Mouse (Mus musculus) embryonic facial prominence, embryonic 12.5 days (tissue): Measurements from ENCODE around the gene Pigb. TPM values are rescaled to one million over a fixed set of nuclear protein-coding genes. Genes with fewer than 3 reads are reported as not detected.
A peak's percentile ranks its signal among the peaks of the same experiment; 100 is the strongest.

Experiments used
- ATAC-seq: fragments of 200-750 bp; cut with Nextera tagmentation; 2 replicates; pipeline ENCODE4 v1.8.0; 2017; ENCODE audit not compliant: insufficient number of reproducible peaks, insufficient read depth, low FRiP score, low TSS enrichment
- H3K27ac ChIP-seq: fragments of 300-500 bp; sonication (generic); 2 replicates; pipeline ENCODE4 v1.5.1; 2016; ENCODE audit warnings: mild to moderate bottlenecking
- H3K27me3 ChIP-seq: fragments of 300-500 bp; sonication (generic); 2 replicates; pipeline ENCODE4 v1.6.1; 2016; ENCODE audit warnings: mild to moderate bottlenecking, moderate library complexity
- H3K36me3 ChIP-seq: fragments of 300-500 bp; sonication (generic); 2 replicates; pipeline ENCODE4 v1.6.1; 2016; ENCODE audit warnings: mild to moderate bottlenecking
- H3K4me1 ChIP-seq: fragments of 300-500 bp; sonication (generic); 2 replicates; pipeline ENCODE4 v1.6.1; 2016
- H3K4me2 ChIP-seq: fragments of 300-500 bp; sonication (generic); replicated peaks from 2 replicates; pipeline ENCODE4 v1.6.1; 2016; ENCODE audit warnings: mild to moderate bottlenecking, moderate library complexity
- H3K4me3 ChIP-seq: fragments of 300-500 bp; sonication (generic); 2 replicates; pipeline ENCODE4 v1.5.1; 2016; ENCODE audit warnings: mild to moderate bottlenecking
- H3K9ac ChIP-seq: fragments of 300-500 bp; sonication (generic); 2 replicates; pipeline ENCODE4 v1.6.1; 2016; ENCODE audit warnings: mild to moderate bottlenecking, moderate library complexity
- H3K9me3 ChIP-seq: fragments of 300-500 bp; sonication (generic); 2 replicates; pipeline ENCODE4 v1.6.1; 2016; ENCODE audit warnings: mild to moderate bottlenecking, moderate library complexity
- WGBS: fragments of 180-500 bp; shearing (Covaris S2); methylation state at CpG from one replicate; pipeline ENCODE4 v1.1.7; 2016; 5-methylcytosine and 5-hydroxymethylcytosine counted together
- polyA plus RNA-seq: library from polyadenylated mRNA; unstranded; fragments of >200 nt; fragmentation: Nextera tagmentation; extraction: Ambion mirVana; gene quantifications from 2 replicates; pipeline ENCODE4 v1.2.1, GENCODE M21; 2016

Gene Pigb
- polyA plus RNA-seq, 1 experiment from 2014 or later: 14.7 TPM

- no peaks in the 10 kb centered on the region for H3K9me3 ChIP-seq
- no peaks in the 10 kb centered on the region for H3K27me3 ChIP-seq
- no peak for ATAC-seq
- H3K4me2 ChIP-seq: no peak overlapping the region
- H3K9ac ChIP-seq: no peak overlapping the region
- peaks cover 13% of the 10 kb centered on the region for H3K4me1 ChIP-seq
- 76% methylated on average over 10 of the region's 10 CpGs for WGBS
- no peak overlapping the region for H3K27ac ChIP-seq
- H3K36me3 ChIP-seq: no peaks in the 10 kb centered on the region
- H3K4me3 ChIP-seq: no peak overlapping the region
These were observed 30.9 kb upstream of the Pigb start for GRCm38 (mm10) chr9:73070971-73071659.

- WGBS: 86% methylated on average over 6 of the region's 6 CpGs
- Histone ChIP-seq H3K9me3 (no peaks in the 10 kb centered on the region), H3K4me3 (no peak overlapping the region), H3K27ac (no peak overlapping the region), H3K4me2 (no peak overlapping the region), H3K27me3 (no peaks in the 10 kb centered on the region), H3K4me1 (peaks cover 22% of the 10 kb centered on the region), H3K9ac (no peak overlapping the region), H3K36me3 (no peaks in the 10 kb centered on the region)
- no peak for ATAC-seq
These were observed 28.5 kb upstream of the Pigb start for GRCm38 (mm10) chr9:73068688-73069087.

- no peaks in the 10 kb centered on the region for H3K36me3 ChIP-seq
- ATAC-seq: peak; percentile 14; the same call in 1 of the 2 replicates
- H3K9me3 ChIP-seq: no peaks in the 10 kb centered on the region
- peaks cover 26% of the 10 kb centered on the region for H3K4me1 ChIP-seq
- no peaks in the 10 kb centered on the region for H3K27me3 ChIP-seq
- no peak overlapping the region for H3K4me2 ChIP-seq
- H3K27ac ChIP-seq: peak overlapping the region; percentile 70
- 55% methylated on average over 6 of the region's 6 CpGs for WGBS
- no peak overlapping the region for H3K9ac ChIP-seq
- no peak overlapping the region for H3K4me3 ChIP-seq
These were observed 28.1 kb upstream of the Pigb start for GRCm38 (mm10) chr9:73068230-73068679.

- Histone ChIP-seq H3K4me2 (peak overlapping the region; percentile 33), H3K4me1 (peaks cover 27% of the 10 kb centered on the region), H3K9me3 (no peaks in the 10 kb centered on the region), H3K27ac (peak overlapping the region; percentile 71; the same call in 1 of the 2 replicates), H3K4me3 (peak overlapping the region; percentile 12; the same call in 1 of the 2 replicates), H3K27me3 (no peaks in the 10 kb centered on the region), H3K9ac (no peak overlapping the region), H3K36me3 (no peaks in the 10 kb centered on the region)
- 20% methylated on average over 10 of the region's 10 CpGs for WGBS
- peak; percentile 75; the same call in 1 of the 2 replicates for ATAC-seq
These were observed 26.9 kb upstream of the Pigb start for GRCm38 (mm10) chr9:73067086-73067485.

GRCm38 (mm10) chr9:73063621-73064290 lies 23.6 kb upstream of the Pigb start:
- H3K27me3 ChIP-seq: no peaks in the 10 kb centered on the region
- no peak overlapping the region for H3K9ac ChIP-seq
- H3K4me1 ChIP-seq: peaks cover 27% of the 10 kb centered on the region
- H3K27ac ChIP-seq: peak overlapping the region; percentile 72
- H3K36me3 ChIP-seq: no peaks in the 10 kb centered on the region
- WGBS: 12% methylated on average over 15 of the region's 15 CpGs
- no peaks in the 10 kb centered on the region for H3K9me3 ChIP-seq
- peak overlapping the region; percentile 11; the same call in 1 of the 2 replicates for H3K4me3 ChIP-seq
- H3K4me2 ChIP-seq: peak overlapping the region; percentile 45
- no peak; the same call in 1 of the 2 replicates for ATAC-seq

- ATAC-seq: no peak
- H3K4me3 ChIP-seq: no peak overlapping the region
- H3K4me1 ChIP-seq: peaks cover 11% of the 10 kb centered on the region
- WGBS: 88% methylated on average over 4 of the region's 4 CpGs
- no peak overlapping the region for H3K27ac ChIP-seq
- H3K9ac ChIP-seq: no peak overlapping the region
- H3K27me3 ChIP-seq: no peaks in the 10 kb centered on the region
- H3K9me3 ChIP-seq: no peaks in the 10 kb centered on the region
- no peak overlapping the region for H3K4me2 ChIP-seq
- H3K36me3 ChIP-seq: no peaks in the 10 kb centered on the region
These were observed 19.0 kb upstream of the Pigb start for GRCm38 (mm10) chr9:73059224-73059623.

GRCm38 (mm10) chr9:73055441-73055911 lies 15.3 kb upstream of the Pigb start:
- ATAC-seq: no peak
- no peak overlapping the region for H3K27ac ChIP-seq
- no peaks in the 10 kb centered on the region for H3K36me3 ChIP-seq
- H3K4me1 ChIP-seq: no peaks in the 10 kb centered on the region
- WGBS: 56% methylated on average over 10 of the region's 10 CpGs
- H3K9me3 ChIP-seq: no peaks in the 10 kb centered on the region
- H3K9ac ChIP-seq: no peak overlapping the region
- H3K4me2 ChIP-seq: no peak overlapping the region
- H3K4me3 ChIP-seq: no peak overlapping the region
- H3K27me3 ChIP-seq: no peaks in the 10 kb centered on the region

- Histone ChIP-seq H3K4me2 (no peak overlapping the region), H3K9ac (no peak overlapping the region), H3K4me3 (no peak overlapping the region), H3K27me3 (no peaks in the 10 kb centered on the region), H3K27ac (no peak overlapping the region), H3K4me1 (peaks cover 6% of the 10 kb centered on the region; the same call in 1 of the 2 replicates), H3K36me3 (no peaks in the 10 kb centered on the region), H3K9me3 (no peaks in the 10 kb centered on the region)
- no peak for ATAC-seq
- WGBS: 60% methylated on average over 8 of the region's 8 CpGs
These were observed 10.4 kb upstream of the Pigb start for GRCm38 (mm10) chr9:73050606-73051005.

- WGBS: 61% methylated on average over 5 of the region's 5 CpGs
- no peak for ATAC-seq
- Histone ChIP-seq H3K4me2 (no peak overlapping the region), H3K36me3 (no peaks in the 10 kb centered on the region), H3K27me3 (no peaks in the 10 kb centered on the region), H3K4me3 (no peak overlapping the region), H3K9me3 (no peaks in the 10 kb centered on the region), H3K4me1 (peaks cover 13% of the 10 kb centered on the region; the same call in 1 of the 2 replicates), H3K27ac (no peak overlapping the region), H3K9ac (no peak overlapping the region)
These were observed 9.7 kb upstream of the Pigb start for GRCm38 (mm10) chr9:73049833-73050232.

GRCm38 (mm10) chr9:73048927-73049326 lies 8.7 kb upstream of the Pigb start:
- H3K4me1 ChIP-seq: peaks cover 20% of the 10 kb centered on the region; the same call in 1 of the 2 replicates
- no peaks in the 10 kb centered on the region for H3K9me3 ChIP-seq
- no peaks in the 10 kb centered on the region for H3K27me3 ChIP-seq
- ATAC-seq: no peak
- H3K4me2 ChIP-seq: no peak overlapping the region
- WGBS: 12% methylated on average over 4 of the region's 4 CpGs
- H3K27ac ChIP-seq: no peak overlapping the region
- H3K9ac ChIP-seq: no peak overlapping the region
- H3K4me3 ChIP-seq: no peak overlapping the region
- no peaks in the 10 kb centered on the region for H3K36me3 ChIP-seq

- WGBS: 91% methylated on average over 2 of the region's 2 CpGs
- no peak overlapping the region for H3K4me3 ChIP-seq
- no peak for ATAC-seq
- no peak overlapping the region for H3K27ac ChIP-seq
- H3K36me3 ChIP-seq: no peaks in the 10 kb centered on the region
- H3K9ac ChIP-seq: no peak overlapping the region
- no peaks in the 10 kb centered on the region for H3K9me3 ChIP-seq
- no peaks in the 10 kb centered on the region for H3K27me3 ChIP-seq
- H3K4me2 ChIP-seq: no peak overlapping the region
- peaks cover 20% of the 10 kb centered on the region; the same call in 1 of the 2 replicates for H3K4me1 ChIP-seq
These were observed 7.7 kb upstream of the Pigb start for GRCm38 (mm10) chr9:73047906-73048305.

- no peak for ATAC-seq
- no peak overlapping the region for H3K9ac ChIP-seq
- H3K4me1 ChIP-seq: peaks cover 20% of the 10 kb centered on the region; the same call in 1 of the 2 replicates
- peak overlapping the region; percentile 49 for H3K4me3 ChIP-seq
- no peaks in the 10 kb centered on the region for H3K36me3 ChIP-seq
- no peak overlapping the region for H3K27ac ChIP-seq
- no peaks in the 10 kb centered on the region for H3K9me3 ChIP-seq
- no peaks in the 10 kb centered on the region for H3K27me3 ChIP-seq
- WGBS: 69% methylated on average over 10 of the region's 10 CpGs
- H3K4me2 ChIP-seq: peak overlapping the region; percentile 95
These were observed 5.5 kb upstream of the Pigb start for GRCm38 (mm10) chr9:73045711-73046110.
